Mouse (Mus musculus): ENCODE data around the gene Kcnj16. TPM values are rescaled to one million over a fixed set of nuclear protein-coding genes. Genes with fewer than 3 reads are reported as not detected.

Kcnj16 gene
- polyA plus RNA-seq, 1 experiment from 2014 or later = not detected

Other genes starting within 250 kb of the Kcnj16 start
- gene Kcnj2, start 98.1 kb downstream of the Kcnj16 start, polyA plus RNA-seq (2015; fragmentation: Nextera tagmentation; extraction: Ambion mirVana) = 3.2 and 3.5 TPM in 2 replicates